Mouse (Mus musculus) kidney, embryonic 15.5 days (tissue): ENCODE measurements around the gene Atrip. TPM values are rescaled to one million over a fixed set of nuclear protein-coding genes. Genes with fewer than 3 reads are reported as not detected.
A peak's percentile ranks its signal among the peaks of the same experiment; 100 is the strongest.

Experiments used
- ATAC-seq: fragments of 200-750 bp; cut with Nextera tagmentation; replicated peaks from 2 replicates; pipeline ENCODE4 v1.8.0; 2017; ENCODE audit warnings: moderate TSS enrichment; ENCODE audit not compliant: low FRiP score
- H3K27ac ChIP-seq: fragments of 300-500 bp; sonication (generic); 2 replicates; pipeline ENCODE4 v1.5.1; 2015; ENCODE audit warnings: mild to moderate bottlenecking, inconsistent platforms
- H3K27me3 ChIP-seq: fragments of 300-500 bp; sonication (generic); 2 replicates; pipeline ENCODE4 v1.6.1; 2015; ENCODE audit warnings: inconsistent platforms
- H3K36me3 ChIP-seq: fragments of 300-500 bp; sonication (generic); 2 replicates; pipeline ENCODE4 v1.6.1; 2015; ENCODE audit warnings: inconsistent platforms
- H3K4me1 ChIP-seq: fragments of 300-500 bp; sonication (generic); 2 replicates; pipeline ENCODE4 v1.6.1; 2015; ENCODE audit warnings: inconsistent platforms
- H3K4me2 ChIP-seq: fragments of 300-500 bp; sonication (generic); 2 replicates; pipeline ENCODE4 v1.6.1; 2015; ENCODE audit warnings: moderate library complexity, mild to moderate bottlenecking, inconsistent platforms
- H3K4me3 ChIP-seq: fragments of 300-500 bp; sonication (generic); replicated peaks from 2 replicates; pipeline ENCODE4 v1.5.1; 2015; ENCODE audit warnings: mild to moderate bottlenecking, inconsistent platforms
- H3K9ac ChIP-seq: fragments of 300-500 bp; sonication (generic); 2 replicates; pipeline ENCODE4 v1.6.1; 2015; ENCODE audit warnings: mild to moderate bottlenecking, inconsistent platforms
- H3K9me3 ChIP-seq: fragments of 300-500 bp; sonication (generic); replicated peaks from 2 replicates; pipeline ENCODE4 v1.6.1; 2016; ENCODE audit warnings: inconsistent platforms
- WGBS: fragments of 180-500 bp; shearing (Covaris S2); methylation state at CpG from one replicate; pipeline ENCODE4 v1.1.7; 2015; ENCODE audit warnings: mixed read lengths; 5-methylcytosine and 5-hydroxymethylcytosine counted together
- polyA plus RNA-seq: library from polyadenylated mRNA; unstranded; fragments of >200 nt; fragmentation: Nextera tagmentation; extraction: Ambion mirVana; gene quantifications from 2 replicates; pipeline ENCODE4 v1.2.1, GENCODE M21; 2015

The Atrip gene
- polyA plus RNA-seq, 1 experiment from 2014 or later, result 26.3 TPM

DNA sequence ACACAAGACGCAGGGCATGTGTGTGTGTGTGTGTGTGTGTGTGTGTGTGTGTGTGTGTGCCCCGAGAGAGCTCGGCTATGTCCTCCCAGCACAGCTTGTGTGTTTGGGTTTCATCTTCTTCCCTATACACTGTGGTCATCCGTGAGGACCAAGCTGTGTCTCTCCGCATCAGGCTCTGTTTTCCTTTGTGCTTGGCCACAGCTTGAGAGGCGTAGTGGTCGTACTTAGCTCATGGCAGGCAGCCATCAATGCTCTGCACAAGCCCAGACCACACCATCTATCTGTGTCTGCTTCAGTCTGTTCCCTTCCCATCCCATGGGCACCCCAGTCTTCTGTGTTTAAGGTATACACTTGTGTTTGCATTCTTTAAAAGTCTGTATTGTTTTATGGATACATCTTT, 32.6 kb downstream of the Atrip start:
- no peak overlapping the region for H3K27ac ChIP-seq
- peaks cover 34% of the 10 kb centered on the region for H3K4me1 ChIP-seq
- H3K9ac ChIP-seq, result no peak overlapping the region
- no peak for ATAC-seq
- WGBS, result 75% methylated on average over 7 of the region's 7 CpGs
- H3K36me3 ChIP-seq, result 0 out of 2 replicates have a peak, but pooled peaks cover 4% of the 10 kb centered on the region
- no peak overlapping the region for H3K4me2 ChIP-seq
- H3K27me3 ChIP-seq, result no peaks in the 10 kb centered on the region
- no peak overlapping the region for H3K4me3 ChIP-seq
- no peaks in the 10 kb centered on the region for H3K9me3 ChIP-seq

DNA sequence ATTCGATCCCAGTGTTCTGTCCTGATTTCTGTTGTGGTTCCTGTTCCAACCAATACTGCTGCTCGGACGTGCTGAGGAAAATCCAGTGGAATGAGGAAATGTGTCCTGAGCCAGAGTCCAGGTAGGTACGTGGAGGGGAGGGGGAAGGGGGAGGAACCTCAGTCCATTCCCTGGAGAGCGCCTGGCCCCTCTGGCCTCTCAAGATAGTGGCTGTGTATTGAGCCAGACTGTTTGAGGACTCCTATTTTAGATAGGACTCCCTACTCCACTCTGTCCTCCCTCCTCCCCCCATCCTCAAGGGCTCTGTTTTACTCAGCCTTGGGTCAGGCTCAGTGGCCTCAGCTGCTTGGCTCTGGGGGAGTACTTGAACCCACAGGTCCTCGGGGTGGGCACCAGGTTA, 33.0 kb downstream of the Atrip start:
- Histone ChIP-seq H3K9ac (no peak overlapping the region), H3K4me2 (peak overlapping the region; percentile 84), H3K36me3 (0 out of 2 replicates have a peak, but pooled peaks cover 4% of the 10 kb centered on the region), H3K4me3 (no peak overlapping the region), H3K9me3 (no peaks in the 10 kb centered on the region), H3K27ac (0 out of 2 replicates have a peak overlapping the region, but pooled peaks have one; percentile 6), H3K27me3 (no peaks in the 10 kb centered on the region), H3K4me1 (peaks cover 34% of the 10 kb centered on the region)
- WGBS, result 53% methylated on average over 6 of the region's 6 CpGs
- 0 out of 2 replicates have a peak, but pooled peaks have one; percentile 22 for ATAC-seq

DNA sequence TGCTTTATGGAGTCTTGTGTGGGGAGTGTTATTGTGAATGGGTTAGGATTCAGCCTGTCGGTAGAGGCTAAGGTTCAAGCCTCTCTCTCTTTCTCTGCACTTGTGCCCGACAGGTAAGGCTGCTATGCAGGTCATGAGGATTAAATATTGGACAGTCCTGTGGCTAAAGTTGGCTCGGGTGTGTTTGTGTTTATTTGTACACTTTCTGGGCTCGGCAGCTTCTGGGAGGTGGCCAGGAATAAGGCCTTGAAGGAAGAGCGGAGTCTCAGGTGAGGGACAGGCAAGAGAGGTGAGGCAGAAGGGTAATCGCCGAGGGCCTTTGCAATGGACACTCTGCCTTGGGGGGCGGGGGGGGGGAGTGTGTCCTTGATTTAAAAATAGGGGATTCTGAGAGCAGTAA, 33.7 kb downstream of the Atrip start:
- no peak overlapping the region for H3K9ac ChIP-seq
- peaks cover 34% of the 10 kb centered on the region for H3K4me1 ChIP-seq
- H3K9me3 ChIP-seq, result no peaks in the 10 kb centered on the region
- H3K4me3 ChIP-seq, result no peak overlapping the region
- peak overlapping the region; percentile 84 for H3K4me2 ChIP-seq
- H3K36me3 ChIP-seq, result 0 out of 2 replicates have a peak, but pooled peaks cover 4% of the 10 kb centered on the region
- ATAC-seq, result no peak
- no peak overlapping the region for H3K27ac ChIP-seq
- no peaks in the 10 kb centered on the region for H3K27me3 ChIP-seq
- 79% methylated on average over 8 of the region's 8 CpGs for WGBS

- no peak for ATAC-seq
- H3K27me3 ChIP-seq, result no peaks in the 10 kb centered on the region
- H3K9ac ChIP-seq, result no peak overlapping the region
- peak overlapping the region; percentile 89 for H3K27ac ChIP-seq
- peak overlapping the region; percentile 84 for H3K4me2 ChIP-seq
- no peaks in the 10 kb centered on the region for H3K9me3 ChIP-seq
- H3K36me3 ChIP-seq, result 0 out of 2 replicates have a peak, but pooled peaks cover 4% of the 10 kb centered on the region
- peaks cover 34% of the 10 kb centered on the region for H3K4me1 ChIP-seq
- WGBS, result 77% methylated on average over 4 of the region's 4 CpGs
- H3K4me3 ChIP-seq, result peak overlapping the region; percentile 81
These were observed 34.2 kb downstream of the Atrip start for GRCm38 (mm10) chr9:109039681-109040080.

DNA sequence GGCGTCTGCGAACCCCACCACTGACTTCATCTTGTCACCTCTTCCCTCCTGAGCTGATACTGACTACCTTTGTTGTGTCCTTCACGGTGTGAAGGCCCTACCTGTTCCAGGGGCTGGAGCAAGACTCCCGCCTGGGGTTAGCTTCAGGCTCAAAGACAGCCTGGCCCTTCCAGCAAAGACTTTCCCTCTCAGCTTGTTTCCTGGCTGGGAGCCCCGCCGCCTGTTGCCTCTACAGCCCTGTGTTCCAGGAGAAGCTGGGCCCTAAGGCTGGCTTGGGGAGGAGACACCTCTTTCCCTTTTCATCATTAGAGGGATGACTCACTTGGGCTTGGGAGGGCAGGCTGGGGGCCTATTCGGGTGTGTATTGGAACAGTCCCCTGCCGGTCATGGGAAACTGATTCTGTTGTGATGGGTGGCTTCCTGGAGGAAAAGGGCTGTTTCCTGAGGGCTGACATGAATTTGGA, 35.0 kb downstream of the Atrip start:
- Histone ChIP-seq H3K9me3 (no peaks in the 10 kb centered on the region), H3K4me2 (peak overlapping the region; percentile 84), H3K27me3 (no peaks in the 10 kb centered on the region), H3K9ac (peak overlapping the region; percentile 79), H3K4me3 (peak overlapping the region; percentile 81), H3K36me3 (no peaks in the 10 kb centered on the region), H3K4me1 (peaks cover 34% of the 10 kb centered on the region), H3K27ac (peak overlapping the region; percentile 89)
- ATAC-seq, result peak; percentile 52
- 16% methylated on average over 8 of the region's 8 CpGs for WGBS

- no peaks in the 10 kb centered on the region for H3K9me3 ChIP-seq
- WGBS, result under 1% methylated on average over 40 of the region's 40 CpGs
- H3K4me1 ChIP-seq, result peaks cover 34% of the 10 kb centered on the region
- peak within 1 kb of the TSS; percentile 84 for H3K4me2 ChIP-seq
- peak within 1 kb of the TSS; percentile 89 for H3K27ac ChIP-seq
- H3K36me3 ChIP-seq, result no peaks in the 10 kb centered on the region
- H3K9ac ChIP-seq, result peak within 1 kb of the TSS; percentile 79
- H3K27me3 ChIP-seq, result no peaks in the 10 kb centered on the region
- H3K4me3 ChIP-seq, result peak within 1 kb of the TSS; percentile 81
- ATAC-seq, result peak; percentile 93
These were observed 35.6 kb downstream of the Atrip start, which contains the start of gene Shisa5 for GRCm38 (mm10) chr9:109038086-109038895. TSS of gene Shisa5 (plus strand) at chr9:109038565.

GRCm38 (mm10) chr9:109032435-109032834, 41.5 kb downstream of the Atrip start:
- Histone ChIP-seq H3K4me1 (no peaks in the 10 kb centered on the region), H3K9me3 (no peaks in the 10 kb centered on the region)
- ATAC-seq, result no peak

GRCm38 (mm10) chr9:109031686-109032085, 42.2 kb downstream of the Atrip start:
- H3K4me2 ChIP-seq, result no peak overlapping the region
- no peaks in the 10 kb centered on the region for H3K27me3 ChIP-seq
- no peaks in the 10 kb centered on the region for H3K4me1 ChIP-seq
- H3K9ac ChIP-seq, result no peak overlapping the region
- no peak overlapping the region for H3K27ac ChIP-seq
- 78% methylated on average over 8 of the region's 8 CpGs for WGBS
- H3K4me3 ChIP-seq, result no peak overlapping the region
- no peaks in the 10 kb centered on the region for H3K36me3 ChIP-seq
- H3K9me3 ChIP-seq, result no peaks in the 10 kb centered on the region
- ATAC-seq, result no peak

More at GRCm38 (mm10) chr9:109032435-109032834, 41.5 kb downstream of the Atrip start:
- Histone ChIP-seq H3K36me3 (no peaks in the 10 kb centered on the region), H3K9ac (no peak overlapping the region), H3K27me3 (no peaks in the 10 kb centered on the region), H3K4me3 (no peak overlapping the region), H3K4me2 (no peak overlapping the region), H3K27ac (no peak overlapping the region)
- WGBS, result 75% methylated on average over 6 of the region's 6 CpGs

GRCm38 (mm10) chr9:109031001-109031400, 42.9 kb downstream of the Atrip start:
- Histone ChIP-seq H3K9ac (no peak overlapping the region), H3K27me3 (no peaks in the 10 kb centered on the region), H3K4me3 (no peak overlapping the region), H3K27ac (no peak overlapping the region), H3K4me2 (no peak overlapping the region), H3K36me3 (no peaks in the 10 kb centered on the region), H3K9me3 (no peaks in the 10 kb centered on the region), H3K4me1 (no peaks in the 10 kb centered on the region)
- 92% methylated on average over 7 of the region's 7 CpGs for WGBS
- ATAC-seq, result no peak

DNA sequence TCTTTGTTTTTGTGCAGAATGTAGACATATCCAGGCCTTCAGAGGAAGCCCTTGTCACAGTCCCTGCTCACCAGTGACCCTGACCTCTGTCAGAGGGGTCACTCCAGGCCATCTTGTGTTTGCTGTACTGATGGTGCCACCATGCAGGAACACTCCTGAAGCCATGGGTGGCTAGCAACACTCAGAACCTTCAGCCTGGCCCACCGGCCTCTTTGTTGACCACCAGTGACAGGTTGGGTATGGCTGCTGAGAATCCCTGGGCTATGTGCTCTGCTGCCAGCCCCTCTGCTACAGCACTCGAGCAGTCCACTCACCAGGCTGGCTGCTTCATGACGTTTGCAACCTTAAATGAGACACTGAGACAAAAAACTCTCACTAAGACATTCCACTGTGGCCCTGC, 43.6 kb downstream of the Atrip start:
- Histone ChIP-seq H3K27me3 (no peaks in the 10 kb centered on the region), H3K9ac (no peak overlapping the region), H3K36me3 (no peaks in the 10 kb centered on the region), H3K4me3 (no peak overlapping the region), H3K4me1 (no peaks in the 10 kb centered on the region), H3K9me3 (no peaks in the 10 kb centered on the region), H3K4me2 (no peak overlapping the region), H3K27ac (no peak overlapping the region)
- 71% methylated on average over 3 of the region's 3 CpGs for WGBS
- ATAC-seq, result no peak

GRCm38 (mm10) chr9:109028919-109029318, 45.0 kb downstream of the Atrip start:
- WGBS, result 63% methylated on average over 5 of the region's 5 CpGs

DNA sequence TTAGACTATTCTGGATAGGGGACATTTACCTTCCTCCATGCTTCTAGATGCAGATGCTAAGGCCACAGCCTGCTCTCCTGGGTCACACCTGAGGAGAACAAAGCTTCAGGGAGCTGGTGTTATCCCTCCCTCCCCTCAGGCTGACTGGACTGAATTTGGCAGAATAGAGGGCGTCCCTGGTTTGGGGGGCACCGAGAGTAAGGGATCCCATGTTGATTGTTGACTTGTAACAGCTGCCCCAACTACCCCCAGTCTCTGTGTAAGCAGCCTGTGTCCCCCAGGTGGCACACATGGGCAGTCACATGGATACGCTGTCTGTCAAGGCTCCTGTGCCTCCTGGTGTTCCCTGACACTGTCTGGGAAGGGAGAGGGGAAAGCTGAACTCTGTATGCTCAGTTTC, 45.5 kb downstream of the Atrip start:
- Histone ChIP-seq H3K4me1 (no peaks in the 10 kb centered on the region), H3K27me3 (no peaks in the 10 kb centered on the region), H3K27ac (no peak overlapping the region), H3K4me3 (no peak overlapping the region), H3K36me3 (0 out of 2 replicates have a peak, but pooled peaks cover 4% of the 10 kb centered on the region), H3K9ac (no peak overlapping the region), H3K9me3 (no peaks in the 10 kb centered on the region), H3K4me2 (no peak overlapping the region)
- ATAC-seq, result no peak
- 74% methylated on average over 3 of the region's 3 CpGs for WGBS

More at GRCm38 (mm10) chr9:109028919-109029318, 45.0 kb downstream of the Atrip start:
- Histone ChIP-seq H3K4me3 (no peak overlapping the region), H3K4me2 (no peak overlapping the region), H3K27me3 (no peaks in the 10 kb centered on the region), H3K9me3 (no peaks in the 10 kb centered on the region), H3K4me1 (no peaks in the 10 kb centered on the region), H3K9ac (no peak overlapping the region), H3K27ac (no peak overlapping the region), H3K36me3 (0 out of 2 replicates have a peak, but pooled peaks cover 4% of the 10 kb centered on the region)
- no peak for ATAC-seq
